Mouse (Mus musculus) brain, embryonic 18.5 days (tissue): Measurements from ENCODE around the gene Cd69.

ENCODE experiments used
- DNase-seq: peaks from one replicate; pipeline ENCODE4 v3.0.0-alpha.2; 2012; ENCODE audit warnings: low read depth, low spot score

Gene Cd69

DNA sequence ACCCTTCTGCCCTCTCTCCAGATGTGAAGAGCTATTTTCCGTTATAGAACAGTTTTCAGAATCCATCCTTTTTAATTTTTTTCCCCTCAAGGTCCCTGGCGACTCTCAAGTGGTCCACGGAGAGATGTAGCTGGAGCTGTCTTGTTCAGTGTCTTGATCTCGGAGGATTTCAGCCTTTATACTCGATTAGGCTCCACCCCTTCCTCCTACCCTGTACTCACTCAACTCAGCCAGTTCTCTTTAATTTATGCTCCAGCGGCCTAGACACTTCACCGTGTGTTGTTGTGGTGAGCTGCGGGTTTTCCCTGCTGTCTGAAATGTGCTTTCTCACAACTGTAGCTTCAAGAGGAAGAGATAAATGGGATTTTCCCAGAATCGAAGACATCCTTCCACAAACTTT, at the start of gene Cd69:
Gene Cd69 (minus strand): TSS at position 217 of the 400 bp plus-strand sequence.
- no peak for DNase-seq

DNA sequence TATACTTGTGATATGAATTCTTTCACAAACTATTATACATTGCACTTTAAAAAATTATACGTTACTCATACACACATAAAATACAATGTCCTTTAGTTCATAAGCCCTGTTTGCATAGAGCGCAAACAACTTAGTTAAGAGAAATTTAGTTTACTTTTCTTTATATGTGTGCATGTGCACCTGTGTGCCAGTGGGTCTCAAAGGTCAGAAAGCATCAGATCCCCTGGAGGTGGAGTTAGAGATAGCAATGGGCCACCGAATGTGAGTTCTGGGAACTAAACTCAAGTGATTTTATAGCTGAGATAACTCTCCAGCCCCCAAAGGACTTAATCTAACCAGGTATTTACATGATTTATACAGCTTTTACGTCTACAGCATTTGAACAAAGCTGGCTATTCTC, 44.1 kb upstream of the Cd69 start:
- no peak for DNase-seq

DNA sequence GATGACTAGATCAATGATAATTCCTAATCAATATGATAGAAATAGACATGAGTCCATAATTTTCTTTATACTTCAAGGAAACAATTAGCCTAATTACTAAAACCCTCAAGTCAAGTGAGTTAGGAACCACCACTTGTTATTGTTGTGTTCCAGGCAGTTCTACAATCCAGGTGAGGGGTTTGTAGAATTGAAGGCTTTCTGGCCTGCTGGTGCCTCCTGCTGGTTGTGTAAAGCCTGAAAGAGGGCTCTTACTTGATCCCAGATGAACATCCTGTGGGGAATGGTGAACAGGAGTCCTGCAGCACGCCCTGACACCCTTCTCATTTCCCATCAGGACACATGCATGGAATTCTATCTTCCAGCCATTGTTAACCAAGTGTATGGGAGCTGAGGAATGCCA, 43.2 kb upstream of the Cd69 start:
- DNase-seq, result no peak

DNA sequence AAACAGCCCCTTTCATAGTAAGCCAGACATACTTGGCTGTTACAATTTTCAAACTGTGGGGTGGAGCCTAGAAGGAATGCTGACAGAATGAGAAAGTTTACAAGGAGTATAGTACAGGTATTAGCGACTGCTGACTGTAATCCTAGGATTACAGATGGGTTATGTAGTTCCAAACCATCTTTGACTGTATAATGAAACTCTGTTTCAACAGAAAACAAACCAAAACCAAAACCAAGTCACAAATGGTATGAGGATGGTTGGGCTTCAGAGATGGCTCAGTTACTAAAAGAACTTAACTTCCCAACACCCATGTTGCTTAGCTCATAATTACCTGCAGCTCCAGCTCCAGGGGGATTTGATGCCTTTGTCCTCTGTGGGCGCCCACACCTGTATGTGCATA, 41.2 kb upstream of the Cd69 start:
- no peak for DNase-seq

DNA sequence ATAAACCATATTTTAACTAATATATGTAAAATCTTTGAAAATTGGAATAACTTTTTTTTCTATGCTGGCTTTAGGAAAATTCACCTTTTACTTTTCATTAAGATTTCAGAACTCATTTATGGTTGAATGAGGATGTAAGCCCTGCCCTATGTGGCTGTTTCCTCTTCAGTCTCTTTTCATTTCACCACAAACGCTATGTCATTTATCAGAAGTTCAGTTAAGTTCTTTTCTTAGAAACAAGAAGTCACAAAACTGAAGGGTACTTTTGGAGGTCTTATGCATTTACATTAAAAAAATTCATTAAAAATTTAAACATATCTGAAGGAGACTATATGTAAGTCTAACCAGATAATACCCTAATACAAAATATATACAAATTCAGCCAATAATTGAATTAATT, 40.5 kb upstream of the Cd69 start:
- no peak for DNase-seq

DNA sequence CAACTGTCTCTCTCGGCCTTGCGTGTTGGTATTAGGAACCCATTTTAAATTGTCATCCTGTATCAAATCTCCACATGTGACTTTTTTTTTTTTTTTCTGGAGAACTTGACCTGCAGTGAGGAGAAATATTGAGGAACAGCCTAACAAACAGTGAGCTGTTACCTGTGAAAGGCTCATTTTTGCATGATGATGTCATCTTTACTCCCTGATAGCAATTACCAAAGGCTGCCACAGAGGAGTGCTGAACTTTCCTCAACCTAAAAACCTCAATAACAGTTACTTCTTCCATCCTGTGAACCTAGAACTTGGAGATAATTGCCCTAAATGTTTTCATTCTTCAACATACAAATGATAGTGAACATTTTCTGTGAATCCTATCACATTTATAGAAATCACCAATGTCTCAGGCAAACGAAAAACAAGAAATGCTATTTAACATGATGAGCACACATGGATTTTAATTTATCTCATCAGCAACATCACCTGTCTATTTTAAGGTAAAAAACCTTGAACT, 39.5 kb upstream of the Cd69 start:
- no peak for DNase-seq

DNA sequence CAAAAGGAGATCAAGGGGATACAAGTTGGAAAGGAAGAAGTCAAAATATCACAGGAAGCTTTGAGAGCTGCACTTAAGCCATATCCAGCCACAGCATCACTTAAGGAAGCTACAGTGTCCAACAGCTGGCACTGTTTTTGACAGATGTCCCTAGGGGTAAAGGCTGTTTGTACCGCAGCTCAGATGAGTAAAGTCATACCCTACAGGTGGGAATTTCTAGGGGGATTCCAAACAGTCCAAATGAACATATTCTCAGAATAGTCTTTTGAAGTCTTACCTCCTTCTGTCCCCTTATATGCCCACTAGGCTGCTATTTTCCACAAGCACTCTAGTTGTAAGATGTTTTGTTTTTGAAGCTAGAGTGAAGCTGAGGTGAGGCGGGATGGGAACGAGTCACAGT, 37.3 kb upstream of the Cd69 start:
- no peak for DNase-seq

DNA sequence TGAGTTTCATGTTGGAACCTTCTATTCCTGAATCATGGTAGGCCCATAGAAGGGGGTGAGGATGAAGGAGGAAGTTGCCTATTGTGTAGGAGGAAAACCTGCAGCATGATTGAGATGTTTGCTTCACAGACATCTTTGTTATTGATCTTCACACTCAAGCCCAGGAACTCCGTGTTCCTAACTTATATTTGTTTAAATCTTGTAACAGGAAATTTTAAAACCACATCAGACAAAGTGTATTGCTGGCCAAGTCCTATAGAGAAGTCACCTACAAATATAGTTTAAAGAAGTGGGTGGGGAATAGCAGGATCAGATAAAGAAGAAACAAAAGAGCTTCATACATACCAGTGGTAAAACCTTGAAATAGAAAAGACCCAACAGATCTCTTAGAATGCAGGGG, 28.9 kb upstream of the Cd69 start:
- DNase-seq, result no peak

DNA sequence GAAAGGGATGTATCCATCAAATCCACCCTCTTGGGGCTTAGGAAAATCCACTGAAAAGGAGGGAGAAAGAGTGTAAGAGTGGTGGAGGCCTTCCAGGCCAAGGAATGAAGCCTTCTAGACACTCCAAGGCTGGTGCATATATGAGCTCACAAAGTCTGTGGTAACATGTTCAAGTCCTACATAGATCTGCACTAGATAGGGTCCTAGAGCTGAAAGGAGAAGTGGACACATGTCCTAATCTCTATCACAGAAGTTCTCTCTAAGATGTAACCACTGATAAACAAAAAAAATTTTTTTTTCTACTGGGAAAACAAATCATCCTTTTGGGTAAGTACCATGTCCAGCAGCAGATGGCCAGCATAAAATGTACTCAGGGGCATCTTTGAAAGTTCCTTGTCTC, 13.5 kb upstream of the Cd69 start:
- DNase-seq, result no peak

DNA sequence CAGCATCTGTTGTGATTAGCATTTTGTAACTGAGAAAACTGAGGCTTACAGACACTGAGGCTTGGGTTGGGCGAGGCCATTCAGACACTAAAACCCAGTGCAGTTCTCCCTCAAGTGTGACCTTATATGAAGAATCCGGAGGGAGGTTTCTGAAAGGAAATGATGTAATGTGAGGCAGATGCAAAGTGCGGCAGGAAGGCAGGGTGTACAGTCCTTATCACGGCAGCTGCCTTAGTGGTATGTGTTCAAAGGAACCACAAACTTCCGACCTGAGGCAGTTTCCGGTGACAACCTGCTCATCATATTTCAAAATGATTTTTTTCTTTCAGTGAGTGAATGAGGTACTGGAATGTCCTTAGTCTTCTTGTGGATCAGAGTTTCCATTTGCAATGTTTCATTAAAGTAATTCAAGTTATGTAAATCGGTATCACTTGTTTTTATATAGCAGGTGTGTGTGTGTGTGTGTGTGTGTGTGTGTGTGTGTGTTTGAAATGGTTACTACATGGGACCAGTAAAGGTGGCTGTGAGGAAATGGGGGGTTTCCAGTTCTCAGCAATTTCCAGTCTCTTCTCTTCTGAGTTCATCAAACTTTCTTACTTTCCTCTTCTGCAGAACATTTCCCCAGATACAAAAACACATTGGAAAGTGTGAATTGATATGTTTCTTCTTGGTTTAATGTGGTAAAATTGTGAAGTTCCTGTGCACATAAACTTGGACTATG, 9.3 kb upstream of the Cd69 start:
- DNase-seq, result no peak

DNA sequence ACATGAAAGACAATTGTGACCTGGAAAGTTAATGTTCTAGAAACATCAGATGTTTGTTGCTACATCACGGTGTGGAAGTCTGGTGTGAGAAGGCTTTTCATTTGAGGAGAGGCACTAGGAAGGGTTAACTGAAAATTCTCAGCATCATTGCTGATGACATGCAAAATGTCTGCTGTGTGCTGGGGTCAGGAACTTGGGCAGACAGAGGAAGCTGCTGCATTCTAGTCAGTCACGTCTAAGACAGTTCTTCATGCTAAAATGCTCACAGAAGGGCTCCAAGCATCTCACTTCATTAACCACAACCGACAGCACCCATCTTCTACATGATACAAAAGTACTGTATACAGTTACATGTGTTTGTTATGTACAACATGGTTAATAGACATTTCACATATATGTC, 8.0 kb upstream of the Cd69 start:
- no peak for DNase-seq

DNA sequence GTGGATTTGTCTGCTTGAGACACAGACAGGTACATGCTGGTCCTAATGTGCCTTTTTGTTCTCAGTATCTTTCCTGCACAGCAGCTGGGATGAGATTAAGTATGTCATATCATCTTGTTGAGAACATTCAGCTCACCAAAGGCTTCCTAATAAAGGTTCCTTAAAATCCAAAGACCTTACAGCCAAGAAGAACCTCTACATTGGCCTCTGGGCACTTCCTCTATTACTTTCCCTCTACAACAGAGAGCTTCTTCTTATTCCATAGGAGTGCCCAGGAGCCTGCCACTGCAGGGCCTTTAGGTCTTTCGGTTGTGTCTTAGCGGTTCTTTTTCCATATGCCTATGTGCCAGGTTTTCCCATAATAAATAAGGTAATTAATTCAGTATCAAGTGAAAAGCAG, 1.2 kb upstream of the Cd69 start:
- DNase-seq, result no peak

DNA sequence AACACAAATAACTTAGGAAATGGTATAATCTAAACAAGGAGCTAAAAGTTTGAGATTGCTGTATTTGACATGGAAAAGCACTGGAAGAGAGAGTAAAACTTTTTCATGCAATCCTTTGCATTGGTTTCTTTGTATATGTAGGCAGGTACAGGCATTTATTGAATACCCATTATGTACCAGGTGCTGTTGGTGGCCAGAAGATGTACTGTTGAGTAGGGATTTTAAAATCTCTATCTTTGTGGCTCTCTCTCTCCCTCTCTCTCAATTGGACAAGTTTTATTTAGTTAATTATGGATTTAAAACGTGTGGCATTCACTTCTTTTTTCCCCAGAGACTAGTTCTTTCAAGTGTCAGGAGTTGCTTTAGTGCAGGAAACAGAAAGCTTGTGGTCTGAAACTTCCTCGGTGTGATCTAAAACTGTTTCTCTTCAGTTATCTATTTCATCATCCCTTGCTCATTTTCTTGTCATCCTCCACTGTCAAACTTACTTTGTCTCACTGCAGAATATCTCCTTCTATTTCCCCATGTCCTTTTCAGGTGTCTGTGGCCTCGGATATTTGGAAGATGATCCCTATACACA, 478 bp upstream of the Cd69 start:
- no peak for DNase-seq

DNA sequence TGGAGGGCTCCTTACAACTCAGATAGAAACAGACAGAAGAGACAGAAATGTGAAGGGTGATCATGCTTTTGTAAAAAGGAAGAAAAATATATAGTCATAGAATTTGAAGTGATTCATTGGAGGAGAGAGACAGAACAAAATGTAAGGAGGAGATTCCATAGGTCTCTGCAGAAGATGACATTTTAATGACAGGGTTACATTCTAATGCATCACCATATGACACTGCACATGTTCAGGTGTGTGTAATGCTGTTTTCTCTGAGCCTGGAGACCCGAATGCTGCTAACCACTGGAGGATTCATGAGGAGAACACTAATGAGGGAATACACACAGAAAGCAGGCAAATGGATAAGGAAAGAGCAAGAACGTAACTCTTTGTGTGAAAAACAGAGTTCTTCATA, 760 bp downstream of the Cd69 start:
- no peak for DNase-seq

DNA sequence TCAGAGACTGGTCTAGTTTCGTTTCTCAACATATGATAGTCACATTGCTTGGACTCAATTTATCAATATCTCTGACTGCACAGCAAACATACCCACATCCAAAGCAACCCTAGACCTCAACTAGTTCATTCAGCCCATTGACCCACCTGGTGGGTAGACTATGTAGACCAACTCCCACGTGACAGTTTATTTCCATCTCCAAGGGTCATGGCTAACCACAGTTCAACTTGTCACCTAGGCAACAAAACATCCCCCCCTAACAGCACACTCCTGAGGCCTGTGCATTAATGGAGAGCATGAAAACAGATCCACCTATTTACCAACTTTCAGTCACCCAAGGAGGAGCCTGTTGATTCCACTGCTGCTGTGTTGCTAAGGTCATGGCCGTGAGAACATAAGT, 1.6 kb downstream of the Cd69 start:
- DNase-seq, result no peak

DNA sequence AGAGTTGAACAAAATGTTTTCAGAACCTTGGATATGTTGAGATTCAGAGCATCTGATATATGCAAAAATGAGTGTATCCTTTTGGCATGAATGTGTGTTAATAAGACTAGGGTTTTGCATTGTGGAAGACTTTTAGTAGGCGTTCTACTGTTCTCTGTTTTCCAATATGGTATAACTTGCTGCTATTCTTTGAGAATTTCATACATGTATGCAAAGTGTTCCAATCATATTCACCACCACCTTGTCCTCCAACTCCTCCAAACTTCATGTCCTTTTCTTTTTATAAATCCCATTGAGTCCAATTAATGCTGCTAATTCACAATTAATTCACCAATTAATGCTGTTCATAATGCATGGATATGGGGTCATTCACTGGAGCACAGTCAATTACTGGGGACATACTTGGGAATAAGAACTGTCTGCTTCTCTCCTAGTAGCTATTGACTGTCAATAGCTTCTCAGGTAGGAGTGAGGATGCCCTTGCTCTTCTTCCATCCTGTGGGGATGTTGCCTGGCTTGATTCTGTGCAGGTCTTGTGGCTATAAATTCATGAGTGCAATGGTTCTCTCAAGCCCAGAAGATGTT, 8.7 kb downstream of the Cd69 start:
- no peak for DNase-seq

DNA sequence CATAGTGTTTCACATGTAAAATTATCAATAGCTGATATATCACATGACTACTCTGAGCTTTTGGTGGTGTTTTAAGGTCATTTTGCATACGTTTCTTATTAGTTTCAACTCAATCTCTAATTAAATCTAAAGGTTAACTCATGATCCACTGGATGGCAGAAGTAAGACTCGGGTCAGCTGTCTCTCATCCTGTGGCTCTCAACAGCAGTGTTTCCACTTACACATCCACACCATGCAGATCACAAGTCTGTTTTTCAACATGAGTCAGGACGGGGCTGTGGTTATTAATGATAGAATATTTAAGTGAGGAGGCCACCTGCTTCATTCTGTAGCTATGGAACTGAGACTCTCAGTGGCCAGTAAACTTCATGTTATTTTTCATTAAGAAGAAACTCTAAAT, 9.4 kb downstream of the Cd69 start:
- DNase-seq, result no peak

DNA sequence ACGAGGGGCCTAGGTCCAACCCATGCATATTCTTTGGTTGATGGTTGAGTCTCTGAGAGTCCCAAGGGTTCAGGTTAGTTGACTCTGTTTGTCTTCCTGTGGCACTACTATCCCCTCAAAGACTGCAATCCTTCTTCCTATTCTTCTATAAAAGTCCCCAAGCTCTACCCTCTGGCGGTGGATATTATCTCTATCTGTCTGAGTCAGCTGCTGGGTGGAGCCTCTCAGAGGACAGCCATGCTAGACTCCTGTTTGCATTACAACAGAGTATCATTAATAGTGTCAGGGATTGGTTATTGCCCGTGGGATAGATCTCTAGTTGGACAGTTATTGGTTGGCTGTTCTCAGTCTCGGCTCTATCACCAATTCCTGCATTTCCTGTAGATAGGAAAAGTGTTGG, 14.3 kb downstream of the Cd69 start:
- no peak for DNase-seq

DNA sequence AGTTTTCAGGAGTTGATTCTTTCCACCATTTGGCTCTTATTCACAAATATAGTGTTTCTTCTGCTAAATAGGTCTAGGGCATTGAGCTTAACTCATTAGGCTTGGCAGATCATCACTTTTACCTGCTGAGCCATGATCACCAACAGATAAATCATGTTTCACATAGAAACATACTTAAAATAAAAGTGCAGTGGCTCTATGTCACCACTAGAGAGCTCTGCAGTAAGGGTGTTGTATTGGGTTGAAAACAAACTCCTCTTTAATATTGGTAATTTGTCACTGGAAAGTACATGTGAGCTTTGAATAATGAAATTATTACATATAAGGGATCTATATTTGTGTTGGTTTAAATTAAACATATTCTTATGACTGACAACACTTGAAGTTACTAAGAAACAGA, 15.2 kb downstream of the Cd69 start:
- no peak for DNase-seq

DNA sequence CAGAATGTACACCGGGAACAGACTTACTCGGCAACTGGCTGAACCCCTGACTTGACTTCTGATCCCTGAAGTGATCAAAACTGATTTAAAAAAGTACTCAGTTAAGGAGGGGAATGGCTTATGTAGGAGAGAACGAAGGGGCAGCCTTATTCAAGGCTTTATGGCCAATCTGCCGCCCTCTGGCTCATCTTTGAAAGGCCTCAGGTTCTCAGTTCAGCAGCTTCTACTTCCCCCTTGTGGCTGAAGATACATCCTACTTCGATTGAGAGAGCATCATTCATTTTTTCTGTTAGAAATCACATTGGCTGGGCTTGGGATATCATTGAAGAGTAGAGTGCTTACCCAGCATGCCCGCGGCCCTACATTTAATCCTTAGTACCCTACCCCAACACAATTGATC, 19.2 kb downstream of the Cd69 start:
- DNase-seq, result peak; percentile 3

DNA sequence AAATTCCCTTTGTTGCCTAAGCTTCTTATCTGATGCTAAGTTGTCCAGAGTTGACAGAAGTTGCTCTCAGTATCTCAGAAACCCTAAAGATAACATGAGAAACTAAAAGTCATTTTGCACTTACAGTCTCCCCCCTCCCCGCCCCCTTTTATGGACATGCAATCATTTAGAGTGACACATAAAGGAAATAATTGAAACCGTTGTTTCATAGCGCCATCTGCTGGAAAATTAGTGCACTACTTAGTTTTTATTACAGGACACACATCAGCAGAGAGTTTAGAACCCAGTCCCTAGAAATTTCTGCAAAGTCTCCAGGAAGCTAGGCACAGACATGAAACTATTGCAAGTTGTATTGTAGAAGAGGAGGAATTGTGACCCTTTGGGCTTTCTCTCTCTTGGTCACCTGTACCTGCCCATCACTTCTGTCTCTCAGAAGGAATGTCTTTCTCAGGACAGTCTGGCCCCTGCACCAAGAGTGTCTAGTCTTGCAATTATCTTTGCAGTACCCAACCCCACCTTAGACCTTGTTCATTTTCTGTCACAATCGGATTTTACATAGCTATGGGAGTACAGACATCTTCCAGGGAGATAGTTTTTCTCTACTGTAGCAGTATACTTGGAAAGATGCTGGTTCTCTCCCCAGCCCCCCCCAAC, 20.2 kb downstream of the Cd69 start:
- DNase-seq, result no peak

DNA sequence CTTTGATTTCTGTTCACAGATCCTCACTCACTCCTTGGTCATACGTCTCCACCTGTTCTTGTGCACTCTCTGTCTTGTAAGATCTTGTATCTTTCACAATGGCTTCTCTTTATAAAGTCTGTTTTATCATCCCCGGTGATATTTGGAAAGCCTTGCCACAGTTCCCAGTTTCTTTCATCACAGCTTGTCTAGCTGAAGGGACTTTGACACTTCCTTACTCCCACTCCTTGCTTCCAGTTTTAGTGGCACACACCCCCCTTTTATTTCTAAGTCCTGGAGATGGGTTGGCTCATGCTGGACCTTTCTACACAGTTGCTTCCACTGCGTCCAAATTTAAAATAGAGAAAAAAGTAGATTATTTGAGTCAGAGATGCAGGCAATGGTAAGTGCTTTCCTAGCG, 20.9 kb downstream of the Cd69 start:
- DNase-seq, result no peak

DNA sequence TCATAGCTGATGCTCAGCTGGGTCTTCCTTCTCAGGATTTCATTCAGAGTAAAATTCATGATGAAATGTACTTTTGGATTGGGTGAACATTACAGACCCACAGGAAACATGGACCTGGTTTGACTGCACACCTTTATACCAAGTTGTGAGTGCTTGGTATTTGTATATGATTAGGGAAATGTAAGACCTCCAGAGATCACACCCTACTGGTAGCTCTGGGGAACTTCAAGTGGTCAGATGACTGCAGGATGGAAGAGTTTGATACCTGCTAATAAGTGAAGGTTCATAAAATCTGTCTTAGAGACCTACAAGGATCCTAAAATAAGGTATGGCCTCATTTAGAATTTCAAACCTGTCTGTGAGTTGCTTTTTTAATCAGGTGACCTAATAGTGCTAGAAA, 27.0 kb downstream of the Cd69 start:
- no peak for DNase-seq
